Mouse (Mus musculus): ENCODE results near the gene Sec24c. TPM values are rescaled to one million over a fixed set of nuclear protein-coding genes. Genes with fewer than 3 reads are reported as not detected.

Gene Sec24c
- polyA plus RNA-seq, 1 experiment from 2014 or later = 93.8 TPM

DNA sequence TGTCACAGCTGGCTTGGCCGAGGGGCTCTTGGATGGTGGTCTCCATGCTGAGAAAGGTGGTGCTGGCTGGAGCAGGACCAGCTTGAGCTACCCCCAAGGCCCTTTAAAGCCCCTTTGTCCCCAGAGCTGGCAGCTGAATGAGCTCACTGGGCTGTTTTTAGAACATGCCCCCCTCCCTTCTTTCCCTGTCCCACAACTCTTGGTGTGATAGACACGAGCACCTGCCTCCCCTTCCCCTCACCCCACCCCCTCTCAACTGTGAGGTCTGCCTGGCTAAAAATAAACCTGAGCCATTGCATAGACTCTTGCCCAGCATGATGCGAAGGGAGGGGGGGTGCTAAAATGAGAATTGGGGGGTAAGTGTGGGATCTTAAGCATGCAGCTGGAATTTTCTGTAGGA lies 9.7 kb upstream of the Sec24c start:
- H3K4me2 ChIP-seq (replicated peaks; ENCODE audit: low read depth, low read length) = no peak overlapping the region
- ATAC-seq (ENCODE audit: low FRiP score, low TSS enrichment) = no peak
- H3K4me1 ChIP-seq (ENCODE audit: control insufficient read depth, insufficient read depth, low read length) = no peaks in the 10 kb centered on the region; the same call in 1 of the 2 replicates
- H3K36me3 ChIP-seq (ENCODE audit: control insufficient read depth, insufficient read depth, low read length) = no peaks in the 10 kb centered on the region
- 0 out of 2 replicates have a peak, but pooled peaks cover 5% of the 10 kb centered on the region for H3K27me3 ChIP-seq (ENCODE audit: control insufficient read depth, insufficient read depth, low read length)
- no peak overlapping the region for H3K4me3 ChIP-seq (ENCODE audit: low read length)
- H3K9me3 ChIP-seq (ENCODE audit: control insufficient read depth, low read length) = no peaks in the 10 kb centered on the region
- 72% methylated on average over 3 of the region's 3 CpGs for WGBS
- H3K9ac ChIP-seq (ENCODE audit: low read depth, low read length) = no peak overlapping the region
- H3K27ac ChIP-seq (ENCODE audit: low read depth, low read length) = no peak overlapping the region

DNA sequence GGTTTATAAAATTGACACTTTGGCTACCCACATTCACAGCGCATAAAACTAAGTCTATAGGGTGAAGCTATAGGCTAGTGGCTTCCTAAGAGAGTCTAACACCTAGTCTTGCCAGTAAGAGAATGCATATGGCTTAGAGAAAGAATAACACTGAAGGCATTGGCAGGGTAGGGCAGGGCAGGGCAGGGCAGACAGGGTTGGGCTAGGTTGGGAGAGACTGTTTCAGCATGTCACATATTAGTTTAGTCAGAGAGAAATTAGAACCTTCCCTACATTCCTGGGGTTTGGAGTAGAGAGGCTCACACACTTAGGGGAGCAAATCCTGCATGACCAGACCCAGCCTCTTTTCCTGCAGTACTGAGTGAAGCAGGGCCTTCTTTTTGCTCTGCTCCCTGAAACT lies 6.6 kb upstream of the Sec24c start:
- no peak overlapping the region for H3K27ac ChIP-seq (ENCODE audit: low read depth, low read length)
- no peak overlapping the region for H3K9ac ChIP-seq (ENCODE audit: low read depth, low read length)
- no peaks in the 10 kb centered on the region; the same call in 1 of the 2 replicates for H3K4me1 ChIP-seq (ENCODE audit: control insufficient read depth, insufficient read depth, low read length)
- H3K4me3 ChIP-seq (ENCODE audit: low read length) = no peak overlapping the region
- H3K27me3 ChIP-seq (ENCODE audit: control insufficient read depth, insufficient read depth, low read length) = 0 out of 2 replicates have a peak, but pooled peaks cover 5% of the 10 kb centered on the region
- H3K4me2 ChIP-seq (replicated peaks; ENCODE audit: low read depth, low read length) = no peak overlapping the region
- WGBS = 48% methylated on average over 1 of the region's 1 CpGs
- H3K9me3 ChIP-seq (ENCODE audit: control insufficient read depth, low read length) = no peaks in the 10 kb centered on the region
- H3K36me3 ChIP-seq (ENCODE audit: control insufficient read depth, insufficient read depth, low read length) = no peaks in the 10 kb centered on the region
- ATAC-seq (ENCODE audit: low FRiP score, low TSS enrichment) = no peak

GRCm38 (mm10) chr14:20668154-20668810 lies 5.8 kb upstream of the Sec24c start, which contains the start of gene Synpo2l:
Synpo2l (minus strand) TSS chr14:20668354.
- no peaks in the 10 kb centered on the region for H3K36me3 ChIP-seq (ENCODE audit: control insufficient read depth, insufficient read depth, low read length)
- H3K4me2 ChIP-seq (replicated peaks; ENCODE audit: low read depth, low read length) = no peak within 1 kb of the TSS
- no peak within 1 kb of the TSS for H3K4me3 ChIP-seq (ENCODE audit: low read length)
- H3K27me3 ChIP-seq (ENCODE audit: control insufficient read depth, insufficient read depth, low read length) = 0 out of 2 replicates have a peak, but pooled peaks cover 5% of the 10 kb centered on the region
- no peaks in the 10 kb centered on the region for H3K4me1 ChIP-seq (ENCODE audit: control insufficient read depth, insufficient read depth, low read length)
- 86% methylated on average over 8 of the region's 8 CpGs for WGBS
- H3K27ac ChIP-seq (ENCODE audit: low read depth, low read length) = no peak within 1 kb of the TSS
- H3K9ac ChIP-seq (ENCODE audit: low read depth, low read length) = no peak within 1 kb of the TSS
- H3K9me3 ChIP-seq (ENCODE audit: control insufficient read depth, low read length) = no peaks in the 10 kb centered on the region
- no peak for ATAC-seq (ENCODE audit: low FRiP score, low TSS enrichment)

DNA sequence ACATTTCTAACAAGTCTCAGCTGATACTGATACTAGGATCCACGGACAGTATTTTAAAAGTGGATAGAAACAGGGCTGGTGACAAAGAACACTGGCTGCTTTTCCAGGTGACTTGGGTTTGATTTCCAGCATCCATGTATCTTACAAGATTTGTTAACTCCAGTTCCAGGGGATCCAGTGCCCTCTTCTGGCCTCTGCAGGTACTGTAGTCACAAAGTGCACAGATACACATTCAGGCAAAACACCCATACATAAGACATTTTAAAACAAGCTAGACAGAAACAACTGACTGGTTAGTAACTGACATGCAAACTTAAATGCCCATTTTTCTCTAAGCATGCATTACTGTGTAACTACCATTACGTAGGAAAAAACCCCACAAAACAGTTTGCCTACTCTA lies 1.1 kb upstream of the Sec24c start:
- peaks cover 19% of the 10 kb centered on the region for H3K36me3 ChIP-seq (ENCODE audit: control insufficient read depth, insufficient read depth, low read length)
- no peak overlapping the region for H3K27ac ChIP-seq (ENCODE audit: low read depth, low read length)
- no peak overlapping the region for H3K4me3 ChIP-seq (ENCODE audit: low read length)
- 91% methylated on average over 2 of the region's 2 CpGs for WGBS
- no peak overlapping the region for H3K9ac ChIP-seq (ENCODE audit: low read depth, low read length)
- no peaks in the 10 kb centered on the region for H3K9me3 ChIP-seq (ENCODE audit: control insufficient read depth, low read length)
- no peaks in the 10 kb centered on the region for H3K27me3 ChIP-seq (ENCODE audit: control insufficient read depth, insufficient read depth, low read length)
- no peak overlapping the region for H3K4me2 ChIP-seq (replicated peaks; ENCODE audit: low read depth, low read length)
- H3K4me1 ChIP-seq (ENCODE audit: control insufficient read depth, insufficient read depth, low read length) = peaks cover 8% of the 10 kb centered on the region; the same call in 1 of the 2 replicates
- ATAC-seq (ENCODE audit: low FRiP score, low TSS enrichment) = no peak

GRCm38 (mm10) chr14:20673735-20674063 lies 409 bp upstream of the Sec24c start:
- Histone ChIP-seq H3K9ac (ENCODE audit: low read depth, low read length) (peak overlapping the region; percentile 86), H3K27me3 (ENCODE audit: control insufficient read depth, insufficient read depth, low read length) (no peaks in the 10 kb centered on the region), H3K4me3 (ENCODE audit: low read length) (peak overlapping the region; percentile 83), H3K4me2 (replicated peaks; ENCODE audit: low read depth, low read length) (peak overlapping the region; percentile 62), H3K27ac (ENCODE audit: low read depth, low read length) (peak overlapping the region; percentile 97; the same call in 1 of the 2 replicates), H3K36me3 (ENCODE audit: control insufficient read depth, insufficient read depth, low read length) (peaks cover 26% of the 10 kb centered on the region), H3K9me3 (ENCODE audit: control insufficient read depth, low read length) (no peaks in the 10 kb centered on the region), H3K4me1 (ENCODE audit: control insufficient read depth, insufficient read depth, low read length) (peaks cover 8% of the 10 kb centered on the region; the same call in 1 of the 2 replicates)
- ATAC-seq (ENCODE audit: low FRiP score, low TSS enrichment) = peak; percentile 66
- WGBS = 12% methylated on average over 13 of the region's 13 CpGs

GRCm38 (mm10) chr14:20677906-20678305 lies 3.8 kb downstream of the Sec24c start:
- H3K27ac ChIP-seq (ENCODE audit: low read depth, low read length) = no peak overlapping the region
- H3K27me3 ChIP-seq (ENCODE audit: control insufficient read depth, insufficient read depth, low read length) = no peaks in the 10 kb centered on the region
- no peak overlapping the region for H3K4me2 ChIP-seq (replicated peaks; ENCODE audit: low read depth, low read length)
- no peak for ATAC-seq (ENCODE audit: low FRiP score, low TSS enrichment)
- H3K9me3 ChIP-seq (ENCODE audit: control insufficient read depth, low read length) = no peaks in the 10 kb centered on the region
- WGBS = 96% methylated on average over 4 of the region's 4 CpGs
- H3K4me3 ChIP-seq (ENCODE audit: low read length) = no peak overlapping the region
- peaks cover 67% of the 10 kb centered on the region for H3K36me3 ChIP-seq (ENCODE audit: control insufficient read depth, insufficient read depth, low read length)
- H3K4me1 ChIP-seq (ENCODE audit: control insufficient read depth, insufficient read depth, low read length) = peaks cover 8% of the 10 kb centered on the region; the same call in 1 of the 2 replicates
- H3K9ac ChIP-seq (ENCODE audit: low read depth, low read length) = no peak overlapping the region

GRCm38 (mm10) chr14:20681742-20682141 lies 7.6 kb downstream of the Sec24c start:
- H3K27ac ChIP-seq (ENCODE audit: low read depth, low read length) = no peak overlapping the region
- no peak overlapping the region for H3K9ac ChIP-seq (ENCODE audit: low read depth, low read length)
- WGBS = 93% methylated on average over 2 of the region's 2 CpGs
- H3K4me3 ChIP-seq (ENCODE audit: low read length) = no peak overlapping the region
- no peak for ATAC-seq (ENCODE audit: low FRiP score, low TSS enrichment)
- H3K36me3 ChIP-seq (ENCODE audit: control insufficient read depth, insufficient read depth, low read length) = peaks cover 94% of the 10 kb centered on the region
- H3K4me2 ChIP-seq (replicated peaks; ENCODE audit: low read depth, low read length) = no peak overlapping the region
- H3K27me3 ChIP-seq (ENCODE audit: control insufficient read depth, insufficient read depth, low read length) = no peaks in the 10 kb centered on the region
- H3K4me1 ChIP-seq (ENCODE audit: control insufficient read depth, insufficient read depth, low read length) = no peaks in the 10 kb centered on the region
- no peaks in the 10 kb centered on the region for H3K9me3 ChIP-seq (ENCODE audit: control insufficient read depth, low read length)

- 70% methylated on average over 3 of the region's 3 CpGs for WGBS
- no peak overlapping the region for H3K4me2 ChIP-seq (replicated peaks; ENCODE audit: low read depth, low read length)
- no peaks in the 10 kb centered on the region for H3K4me1 ChIP-seq (ENCODE audit: control insufficient read depth, insufficient read depth, low read length)
- no peak overlapping the region for H3K9ac ChIP-seq (ENCODE audit: low read depth, low read length)
- peaks cover 98% of the 10 kb centered on the region for H3K36me3 ChIP-seq (ENCODE audit: control insufficient read depth, insufficient read depth, low read length)
- no peaks in the 10 kb centered on the region for H3K27me3 ChIP-seq (ENCODE audit: control insufficient read depth, insufficient read depth, low read length)
- H3K27ac ChIP-seq (ENCODE audit: low read depth, low read length) = no peak overlapping the region
- no peak for ATAC-seq (ENCODE audit: low FRiP score, low TSS enrichment)
- H3K9me3 ChIP-seq (ENCODE audit: control insufficient read depth, low read length) = no peaks in the 10 kb centered on the region
- no peak overlapping the region for H3K4me3 ChIP-seq (ENCODE audit: low read length)
Observed at GRCm38 (mm10) chr14:20682498-20682897, 8.4 kb downstream of the Sec24c start.

GRCm38 (mm10) chr14:20686576-20686975 lies 12.5 kb downstream of the Sec24c start:
- no peak overlapping the region for H3K4me2 ChIP-seq (replicated peaks; ENCODE audit: low read depth, low read length)
- WGBS = 97% methylated on average over 3 of the region's 3 CpGs
- H3K27me3 ChIP-seq (ENCODE audit: control insufficient read depth, insufficient read depth, low read length) = no peaks in the 10 kb centered on the region
- no peak overlapping the region for H3K9ac ChIP-seq (ENCODE audit: low read depth, low read length)
- no peak overlapping the region for H3K27ac ChIP-seq (ENCODE audit: low read depth, low read length)
- H3K9me3 ChIP-seq (ENCODE audit: control insufficient read depth, low read length) = no peaks in the 10 kb centered on the region
- H3K36me3 ChIP-seq (ENCODE audit: control insufficient read depth, insufficient read depth, low read length) = peaks cover 99% of the 10 kb centered on the region
- no peak overlapping the region for H3K4me3 ChIP-seq (ENCODE audit: low read length)
- H3K4me1 ChIP-seq (ENCODE audit: control insufficient read depth, insufficient read depth, low read length) = no peaks in the 10 kb centered on the region
- ATAC-seq (ENCODE audit: low FRiP score, low TSS enrichment) = no peak
